Mouse (Mus musculus) neutrophil, adult 83 days (primary cell): ENCODE data around the gene Mfsd1. TPM values are rescaled to one million over a fixed set of nuclear protein-coding genes. Genes with fewer than 3 reads are reported as not detected.

ENCODE experiments used
- total RNA-seq, 2 experiments: library from RNA; stranded (reverse); gene quantifications; one replicate each; pipeline ENCODE4 v1.2.4; 2023

Gene Mfsd1
- total RNA-seq = 10 to 100 TPM; 50.1 to 54.7 TPM

GRCm38 (mm10) chr3:67582273-67583124, at the start of gene Mfsd1:
Gene Mfsd1 (plus strand): TSS chr3:67582741.

Other genes starting within 250 kb of the Mfsd1 start
- gene Mlf1, start 208.6 kb upstream of the Mfsd1 start, total RNA-seq = 1 to 10 TPM in 1 of 2 experiments, not detected in 1; 2.2 TPM
- not detected for gene Gm17402, start 207.6 kb upstream of the Mfsd1 start, total RNA-seq
- gene Gfm1, start 152.6 kb upstream of the Mfsd1 start, total RNA-seq = 10 to 100 TPM; 21.9 to 22.1 TPM
- gene Lxn, start 118.8 kb upstream of the Mfsd1 start, total RNA-seq = 10 to 100 TPM in 1 of 2 experiments, 1 to 10 TPM in 1; 9.3 to 12.7 TPM
- gene Rarres1, start 67.2 kb upstream of the Mfsd1 start, total RNA-seq = not detected